Mouse (Mus musculus): ENCODE measurements around the gene Sema3c.
"Not testable (repeated sequence)": the region's sequence is repeated elsewhere in the genome, so short reads cannot be mapped to it uniquely, and the experiment has no call there.

The Sema3c gene

DNA sequence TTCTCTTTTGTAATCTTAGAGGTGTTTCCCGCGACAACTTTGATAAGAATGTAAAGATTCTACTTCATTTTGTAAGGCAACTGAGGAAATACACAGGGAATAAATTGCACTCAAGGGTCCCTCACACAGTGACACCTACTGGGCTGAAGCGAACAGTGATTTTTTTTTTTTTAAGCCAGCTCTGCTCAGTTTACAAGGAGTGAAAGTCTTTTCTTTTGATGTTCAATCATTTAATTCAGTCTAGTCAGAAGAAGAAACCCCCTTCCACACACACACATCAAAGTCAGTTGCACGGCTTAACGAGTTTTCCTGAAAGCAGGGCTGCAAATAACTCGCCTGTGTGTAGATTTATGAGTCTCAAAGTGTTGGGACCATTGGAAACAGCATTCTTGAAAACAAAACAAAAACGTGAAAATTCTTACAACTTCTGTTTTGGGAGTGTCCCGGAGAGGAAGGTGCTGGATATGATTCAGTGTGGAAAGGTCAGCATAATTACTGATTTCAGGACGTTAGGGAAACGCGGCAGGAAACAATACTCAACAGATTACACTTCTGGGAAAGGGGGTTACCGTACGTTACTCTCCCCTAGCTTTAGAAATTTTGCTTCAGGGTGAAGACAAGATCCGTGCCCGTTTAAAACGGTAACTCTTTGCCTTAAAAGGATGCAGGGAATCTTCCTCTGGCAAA is at the start of gene Sema3c:
Gene Sema3c (plus strand): TSS at position 588 of the 687 bp plus-strand sequence.
- in situ Hi-C loops (cut with MboI, MseI): no loop called here

DNA sequence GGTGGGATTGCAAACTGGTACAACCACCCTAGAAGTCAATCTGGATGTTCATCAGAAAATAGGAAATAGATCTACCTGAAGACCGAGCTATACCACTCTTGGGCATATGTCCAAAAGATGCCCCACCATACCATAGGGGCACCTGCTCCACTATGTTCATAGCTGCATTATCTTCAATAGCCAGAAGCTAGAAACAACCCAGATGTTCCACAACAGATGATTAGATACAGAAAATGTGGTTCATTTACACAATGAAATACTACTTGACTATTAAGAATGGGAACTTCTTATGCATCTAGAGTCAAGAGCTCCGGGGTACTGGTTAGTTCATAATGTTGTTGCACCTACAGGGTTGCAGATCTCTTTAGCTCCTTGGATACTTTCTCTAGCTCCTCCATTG is 42.9 kb upstream of the Sema3c start:
- in situ Hi-C loops (cut with MboI, MseI): not testable (repeated sequence)

- in situ Hi-C loops (cut with MboI, MseI): no loop called here
Measured at GRCm38 (mm10) chr5:17543141-17543540, 30.9 kb upstream of the Sema3c start.

GRCm38 (mm10) chr5:17544904-17545449 is 29.1 kb upstream of the Sema3c start:
- in situ Hi-C loops (cut with MboI, MseI): no loop called here

DNA sequence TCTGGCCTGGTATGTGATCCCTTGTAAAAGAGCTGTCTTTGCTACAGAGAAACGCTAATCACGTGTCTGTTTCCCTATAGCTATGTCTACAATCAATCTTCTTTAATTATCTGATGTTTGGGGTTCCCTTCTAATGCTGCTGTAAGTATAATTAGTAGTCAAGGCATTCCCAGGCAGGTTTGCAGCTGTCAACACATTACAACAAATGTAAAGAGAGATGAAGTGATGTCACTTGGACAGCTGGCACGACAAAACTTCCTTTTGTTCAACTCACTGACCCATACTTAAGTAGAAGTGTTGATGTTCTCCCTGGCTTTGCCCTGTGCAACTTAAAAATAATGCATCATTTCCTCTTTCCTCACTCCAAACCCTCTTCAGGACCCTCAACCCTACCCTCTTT is 22.4 kb upstream of the Sema3c start:
- in situ Hi-C loops (cut with MboI, MseI): no loop called here

DNA sequence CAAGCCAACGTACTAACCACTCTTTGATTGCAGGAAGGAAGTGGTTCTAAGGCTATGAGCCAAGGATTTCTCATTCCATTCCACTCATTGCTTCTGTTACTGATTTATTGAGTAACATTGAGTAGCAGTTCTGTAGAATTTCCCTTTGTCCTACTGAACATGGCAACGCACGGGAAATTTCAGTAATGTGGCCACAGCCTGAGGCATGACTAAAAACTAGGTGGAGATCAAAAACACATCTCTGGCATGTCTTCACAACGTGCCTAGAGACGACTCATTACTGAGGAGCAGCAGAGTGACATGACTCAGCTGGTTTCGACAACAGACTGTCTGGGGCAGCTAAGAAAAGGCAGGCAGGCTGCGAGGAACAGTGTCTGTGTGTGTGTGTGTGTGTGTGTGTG is 18.0 kb upstream of the Sema3c start:
- in situ Hi-C loops (cut with MboI, MseI): no loop called here

DNA sequence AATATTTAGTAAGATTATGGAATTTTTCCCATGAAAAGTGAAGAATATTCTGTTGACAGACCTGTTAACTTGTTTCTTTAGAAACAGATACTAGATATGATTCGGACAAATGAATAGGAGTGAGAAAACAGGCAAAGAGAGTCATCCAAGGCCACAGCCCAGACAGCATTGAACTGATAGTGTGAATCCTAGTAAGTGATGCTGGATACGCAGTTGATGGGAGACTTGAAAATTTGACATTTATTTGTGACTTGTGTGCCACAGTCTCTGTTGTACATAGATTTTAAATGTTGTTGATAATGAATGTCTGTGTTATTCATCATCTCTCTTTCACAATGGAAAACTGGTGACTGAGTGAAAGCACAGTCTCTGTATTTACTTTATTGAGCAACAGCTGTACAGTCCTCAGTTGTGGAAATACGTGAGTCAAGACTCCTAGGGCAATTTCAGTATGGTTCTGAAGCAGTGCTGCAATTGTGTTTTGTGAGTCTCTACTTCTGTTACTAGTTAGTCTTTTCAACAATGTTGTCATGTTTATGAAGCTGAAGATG is 17.3 kb upstream of the Sema3c start:
- in situ Hi-C loops (cut with MboI, MseI): no loop called here

- in situ Hi-C loops (cut with MboI, MseI): no loop called here
Measured at GRCm38 (mm10) chr5:17571571-17571970, 2.5 kb upstream of the Sema3c start.

GRCm38 (mm10) chr5:17574413-17575182 is 517 bp downstream of the Sema3c start:
- in situ Hi-C loops (cut with MboI, MseI): no loop called here

- in situ Hi-C loops (cut with MboI, MseI): no loop called here
Measured at GRCm38 (mm10) chr5:17575183-17575495, 1.1 kb downstream of the Sema3c start.

DNA sequence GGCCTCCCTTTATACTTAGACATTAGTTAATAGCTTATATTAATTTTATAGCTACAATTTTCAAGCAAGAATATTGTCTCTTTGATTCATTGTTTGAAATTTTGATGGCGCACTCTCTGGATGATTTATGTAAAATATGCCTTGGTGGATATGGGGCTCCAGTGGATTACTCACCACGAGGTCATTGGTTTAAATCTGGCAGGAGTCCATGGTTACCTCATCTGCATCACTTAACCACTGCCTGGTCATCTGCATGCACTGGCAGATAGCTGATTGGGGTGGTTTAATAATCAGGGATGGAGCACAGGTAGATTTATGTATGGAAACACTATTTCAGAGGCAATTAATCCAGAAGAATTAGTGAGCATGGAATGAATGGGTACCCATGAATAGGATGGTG is 2.0 kb downstream of the Sema3c start:
- in situ Hi-C loops (cut with MboI, MseI): no loop called here

- in situ Hi-C loops (cut with MboI, MseI): no loop called here
Measured at GRCm38 (mm10) chr5:17582047-17582515, 8.0 kb downstream of the Sema3c start.

GRCm38 (mm10) chr5:17584299-17584945 is 10.3 kb downstream of the Sema3c start:
- in situ Hi-C loops (cut with MboI, MseI): no loop called here

GRCm38 (mm10) chr5:17586518-17587210 is 12.6 kb downstream of the Sema3c start:
- in situ Hi-C loops (cut with MboI, MseI): no loop called here

- in situ Hi-C loops (cut with MboI, MseI): no loop called here
Measured at GRCm38 (mm10) chr5:17591908-17592307, 17.8 kb downstream of the Sema3c start.

DNA sequence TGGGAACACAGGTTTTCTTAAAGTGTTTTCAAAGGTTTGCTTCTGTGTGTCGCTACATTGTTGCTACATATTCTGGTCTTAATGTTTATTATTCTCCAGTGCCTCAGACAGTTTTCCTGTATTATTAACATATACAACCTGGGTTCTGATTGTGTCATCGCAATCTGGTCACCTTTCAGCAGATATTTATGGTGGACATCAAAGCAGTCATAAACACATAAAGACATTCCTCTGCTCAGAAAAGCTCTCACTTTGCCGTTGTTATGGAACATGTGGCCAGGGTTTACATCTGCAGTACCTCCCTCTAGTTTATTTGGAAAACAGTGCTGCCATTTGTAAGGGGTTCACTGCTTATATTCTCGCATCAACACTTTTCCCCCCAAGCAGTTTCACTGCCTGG is 27.6 kb downstream of the Sema3c start:
- in situ Hi-C loops (cut with MboI, MseI): no loop called here

GRCm38 (mm10) chr5:17620619-17621018 is 46.5 kb downstream of the Sema3c start:
- in situ Hi-C loops (cut with MboI, MseI): no loop called here

DNA sequence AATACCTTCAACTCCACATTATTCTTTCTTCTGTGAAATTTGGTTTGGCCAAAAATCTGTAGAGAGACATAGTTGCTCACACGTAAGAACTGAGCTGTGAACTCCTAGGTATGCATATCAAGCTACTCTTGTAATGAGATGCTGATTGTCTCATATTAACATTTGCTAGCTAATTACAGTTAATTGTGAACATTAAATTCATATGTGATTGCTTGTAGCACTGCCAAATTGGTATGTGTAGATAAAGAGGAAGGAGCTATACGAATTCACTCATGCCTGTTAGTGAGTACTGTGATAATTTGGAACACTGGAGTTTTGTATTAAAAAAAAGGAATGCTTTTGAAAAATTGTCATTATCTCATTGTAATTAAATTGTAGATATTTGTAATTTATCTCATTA is 48.5 kb downstream of the Sema3c start:
- in situ Hi-C loops (cut with MboI, MseI): no loop called here

DNA sequence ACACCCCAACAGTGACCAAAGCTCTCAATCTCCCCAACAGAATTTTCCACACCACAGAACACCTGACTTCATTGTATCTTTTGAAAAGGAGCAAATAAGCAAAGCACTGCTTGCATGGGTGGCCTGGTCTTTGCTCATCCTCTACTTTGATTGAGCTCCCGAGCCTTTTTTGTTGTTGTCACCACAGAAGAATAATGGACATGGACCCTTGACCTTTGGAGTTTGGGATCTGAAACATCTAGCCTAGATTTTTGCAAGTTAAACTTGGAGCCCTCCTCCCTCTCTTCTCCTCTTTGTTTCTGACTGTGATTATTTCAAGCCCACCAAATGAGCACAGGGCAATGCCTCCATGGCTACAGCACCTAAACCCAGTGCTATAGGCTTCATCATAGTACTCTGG is 54.5 kb downstream of the Sema3c start:
- in situ Hi-C loops (cut with MboI, MseI): no loop called here

- in situ Hi-C loops (cut with MboI, MseI): no loop called here
Measured at GRCm38 (mm10) chr5:17629599-17629998, 55.5 kb downstream of the Sema3c start.

- in situ Hi-C loops (cut with MboI, MseI): no loop called here
Measured at GRCm38 (mm10) chr5:17639519-17639918, 65.4 kb downstream of the Sema3c start.
